Mouse (Mus musculus) right cerebral cortex, postnatal 14 days (tissue): ENCODE measurements around the gene Sipa1l2.
"Not testable (repeated sequence)": the region's sequence is repeated elsewhere in the genome, so short reads cannot be mapped to it uniquely, and the experiment has no call there.

Experiments used
- DNase-seq: peaks from one replicate; pipeline ENCODE4 v3.0.0; 2022

The Sipa1l2 gene

GRCm38 (mm10) chr8:125447543-125447942 lies 122.1 kb downstream of the Sipa1l2 start:
- DNase-seq: no peak

GRCm38 (mm10) chr8:125446236-125446635 lies 123.4 kb downstream of the Sipa1l2 start:
- DNase-seq: no peak

GRCm38 (mm10) chr8:125445225-125445609 lies 124.4 kb downstream of the Sipa1l2 start:
- DNase-seq: no peak

- DNase-seq: no peak
Observed at GRCm38 (mm10) chr8:125444457-125445224, 125.0 kb downstream of the Sipa1l2 start.

GRCm38 (mm10) chr8:125435320-125436100 lies 134.1 kb downstream of the Sipa1l2 start:
- no peak for DNase-seq

GRCm38 (mm10) chr8:125434151-125434550 lies 135.5 kb downstream of the Sipa1l2 start:
- DNase-seq: no peak

GRCm38 (mm10) chr8:125431321-125431720 lies 138.3 kb downstream of the Sipa1l2 start:
- no peak for DNase-seq

GRCm38 (mm10) chr8:125430796-125431195 lies 138.8 kb downstream of the Sipa1l2 start:
- DNase-seq: no peak

GRCm38 (mm10) chr8:125428979-125429690 lies 140.5 kb downstream of the Sipa1l2 start:
- DNase-seq: no peak

GRCm38 (mm10) chr8:125423861-125424260 lies 145.7 kb downstream of the Sipa1l2 start:
- DNase-seq: no peak

GRCm38 (mm10) chr8:125419202-125419830 lies 150.3 kb downstream of the Sipa1l2 start:
- no peak for DNase-seq

- DNase-seq: no peak
Observed at GRCm38 (mm10) chr8:125416146-125416545, 153.5 kb downstream of the Sipa1l2 start.

GRCm38 (mm10) chr8:125414651-125415050 lies 155.0 kb downstream of the Sipa1l2 start:
- no peak for DNase-seq

- no peak for DNase-seq
Observed at GRCm38 (mm10) chr8:125413001-125413909, 156.4 kb downstream of the Sipa1l2 start.

- no peak for DNase-seq
Observed at GRCm38 (mm10) chr8:125410646-125411045, 159.0 kb downstream of the Sipa1l2 start.

GRCm38 (mm10) chr8:125407672-125408071 lies 161.9 kb downstream of the Sipa1l2 start:
- DNase-seq: no peak

GRCm38 (mm10) chr8:125406453-125406852 lies 163.2 kb downstream of the Sipa1l2 start:
- no peak for DNase-seq

- no peak for DNase-seq
Observed at GRCm38 (mm10) chr8:125401350-125401749, 168.3 kb downstream of the Sipa1l2 start.

- DNase-seq: no peak
Observed at GRCm38 (mm10) chr8:125397981-125398380, 171.6 kb downstream of the Sipa1l2 start.

GRCm38 (mm10) chr8:125395682-125396081 lies 173.9 kb downstream of the Sipa1l2 start:
- DNase-seq: not testable (repeated sequence)

- DNase-seq: no peak
Observed at GRCm38 (mm10) chr8:125395032-125395431, 174.6 kb downstream of the Sipa1l2 start.

GRCm38 (mm10) chr8:125391685-125392084 lies 177.9 kb downstream of the Sipa1l2 start:
- DNase-seq: no peak
